Mouse (Mus musculus) liver, adult 2 months (tissue): ENCODE measurements around the gene 4933407L21Rik. TPM values are rescaled to one million over a fixed set of nuclear protein-coding genes. Genes with fewer than 3 reads are reported as not detected.

ENCODE experiments used
- DNase-seq: peaks from one replicate; pipeline ENCODE4 v3.0.0-alpha.2; 2011; ENCODE audit warnings: low read depth, low spot score; ENCODE audit errors: extremely low read depth
- H3K27ac ChIP-seq: fragments of 200-500 bp; replicated peaks from 2 replicates; pipeline ENCODE4 v1.5.1; 2012; ENCODE audit warnings: low read depth, mild to moderate bottlenecking, control low read depth, inconsistent platforms, low read length; ENCODE audit not compliant: insufficient read depth
- H3K27me3 ChIP-seq: fragments of 200-500 bp; 2 replicates; pipeline ENCODE4 v1.6.1; 2012; ENCODE audit warnings: mild to moderate bottlenecking, moderate library complexity, low read length, inconsistent platforms; ENCODE audit not compliant: control insufficient read depth, insufficient read depth
- H3K36me3 ChIP-seq: fragments of 200-500 bp; 2 replicates; pipeline ENCODE4 v1.6.1; 2012; ENCODE audit warnings: low read length, inconsistent platforms; ENCODE audit not compliant: control insufficient read depth, insufficient read depth
- H3K4me1 ChIP-seq: fragments of 200-500 bp; 2 replicates; pipeline ENCODE4 v1.6.1; 2011; ENCODE audit warnings: low read length; ENCODE audit not compliant: control insufficient read depth, insufficient read depth
- H3K4me3 ChIP-seq: fragments of 200-500 bp; 2 replicates; pipeline ENCODE4 v1.5.1; 2011; ENCODE audit warnings: low read depth, mild to moderate bottlenecking, control low read depth, low read length, moderate library complexity; ENCODE audit not compliant: insufficient read depth
- H3K79me2 ChIP-seq: fragments of 200-500 bp; 2 replicates; pipeline ENCODE4 v1.6.1; 2012; ENCODE audit warnings: inconsistent platforms, mild to moderate bottlenecking, low read length, moderate library complexity; ENCODE audit not compliant: control insufficient read depth, insufficient read depth
- H3K9ac ChIP-seq: fragments of 200-500 bp; 2 replicates; pipeline ENCODE4 v1.6.1; 2012; ENCODE audit warnings: low read depth, mild to moderate bottlenecking, control low read depth, inconsistent platforms, low read length
- CTCF ChIP-seq: fragments of 200-500 bp; IDR thresholded peaks from 2 replicates; pipeline ENCODE4 v1.5.1; 2011; ENCODE audit warnings: low read depth, low read length, control low read depth
- POLR2A ChIP-seq: fragments of 200-500 bp; IDR thresholded peaks from 2 replicates; pipeline ENCODE4 v1.6.1; 2011; ENCODE audit warnings: low read length, control low read depth; ENCODE audit not compliant: insufficient read depth; ENCODE audit errors: extremely low read depth
- WGBS: fragments of 180-500 bp; shearing (Covaris S2); methylation state at CpG from one replicate; pipeline ENCODE4 v1.1.7; 2018; 5-methylcytosine and 5-hydroxymethylcytosine counted together
- polyA plus RNA-seq: library from polyadenylated mRNA; depleted of rRNA; stranded (reverse); fragments of >200 nt; gene quantifications from 2 replicates; pipeline ENCODE4 v1.2.3, GENCODE M21; 2012
- total RNA-seq: library from RNA; depleted of rRNA; stranded (reverse); fragments of >200 nt; gene quantifications from 2 replicates; pipeline ENCODE4 v1.2.3, GENCODE M21; 2014

Gene 4933407L21Rik
- total and polyA plus RNA-seq, 2 experiments: not detected

- Histone ChIP-seq H3K4me1 (no peaks in the 10 kb centered on the region), H3K9ac (no peak overlapping the region), H3K4me3 (no peak overlapping the region), H3K79me2 (no peaks in the 10 kb centered on the region), H3K27ac (no peak overlapping the region), H3K27me3 (no peaks in the 10 kb centered on the region), H3K36me3 (no peaks in the 10 kb centered on the region)
- TF ChIP-seq CTCF (no peak), POLR2A (no peak)
- DNase-seq: no peak
- 92% methylated on average over 1 of the region's 1 CpGs for WGBS
Observed at GRCm38 (mm10) chr1:85969519-85969918, 41.2 kb downstream of the 4933407L21Rik start.

- Histone ChIP-seq H3K9ac (no peak overlapping the region), H3K27me3 (no peaks in the 10 kb centered on the region), H3K4me1 (no peaks in the 10 kb centered on the region), H3K79me2 (no peaks in the 10 kb centered on the region), H3K27ac (no peak overlapping the region), H3K36me3 (no peaks in the 10 kb centered on the region), H3K4me3 (no peak overlapping the region)
- TF ChIP-seq POLR2A: no peak
- TF ChIP-seq CTCF: no peak
- DNase-seq: no peak
- WGBS: 95% methylated on average over 3 of the region's 3 CpGs
Observed at GRCm38 (mm10) chr1:85971070-85971469, 42.8 kb downstream of the 4933407L21Rik start.

DNA sequence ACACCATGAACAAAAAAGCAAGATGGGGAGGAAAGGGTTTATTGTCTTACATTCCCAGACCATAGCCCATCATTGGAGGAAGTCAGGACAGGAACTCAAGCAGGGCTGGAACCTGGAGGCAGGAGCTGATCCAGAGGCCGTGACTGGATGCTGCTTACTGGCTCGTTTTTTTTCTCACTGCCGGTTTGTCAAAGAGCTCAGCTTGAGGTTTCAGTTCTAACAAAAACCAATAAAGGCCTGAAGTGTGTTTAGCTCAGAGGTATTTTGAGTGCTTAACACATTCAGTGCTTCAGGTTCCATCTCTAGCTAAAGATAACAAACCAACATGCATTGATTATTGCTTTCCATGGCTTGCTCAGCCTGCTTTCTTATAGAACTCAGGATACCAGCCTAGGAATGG, 44.1 kb downstream of the 4933407L21Rik start:
- no peaks in the 10 kb centered on the region for H3K27me3 ChIP-seq
- 64% methylated on average over 3 of the region's 3 CpGs for WGBS
- no peak overlapping the region for H3K27ac ChIP-seq
- H3K36me3 ChIP-seq: no peaks in the 10 kb centered on the region
- no peak overlapping the region for H3K9ac ChIP-seq
- no peak for TF ChIP-seq POLR2A
- no peak for TF ChIP-seq CTCF
- H3K4me3 ChIP-seq: no peak overlapping the region
- no peak for DNase-seq
- no peaks in the 10 kb centered on the region for H3K79me2 ChIP-seq
- H3K4me1 ChIP-seq: no peaks in the 10 kb centered on the region

- Histone ChIP-seq H3K36me3 (no peaks in the 10 kb centered on the region), H3K27ac (no peak overlapping the region), H3K27me3 (no peaks in the 10 kb centered on the region), H3K9ac (no peak overlapping the region), H3K4me1 (no peaks in the 10 kb centered on the region), H3K79me2 (no peaks in the 10 kb centered on the region), H3K4me3 (no peak overlapping the region)
- WGBS: 95% methylated on average over 2 of the region's 2 CpGs
- no peak for TF ChIP-seq POLR2A
- TF ChIP-seq CTCF: no peak
- DNase-seq: no peak
Observed at GRCm38 (mm10) chr1:85973468-85973877, 45.2 kb downstream of the 4933407L21Rik start.

- no peaks in the 10 kb centered on the region for H3K36me3 ChIP-seq
Observed at GRCm38 (mm10) chr1:85977709-85978108, 49.4 kb downstream of the 4933407L21Rik start.

DNA sequence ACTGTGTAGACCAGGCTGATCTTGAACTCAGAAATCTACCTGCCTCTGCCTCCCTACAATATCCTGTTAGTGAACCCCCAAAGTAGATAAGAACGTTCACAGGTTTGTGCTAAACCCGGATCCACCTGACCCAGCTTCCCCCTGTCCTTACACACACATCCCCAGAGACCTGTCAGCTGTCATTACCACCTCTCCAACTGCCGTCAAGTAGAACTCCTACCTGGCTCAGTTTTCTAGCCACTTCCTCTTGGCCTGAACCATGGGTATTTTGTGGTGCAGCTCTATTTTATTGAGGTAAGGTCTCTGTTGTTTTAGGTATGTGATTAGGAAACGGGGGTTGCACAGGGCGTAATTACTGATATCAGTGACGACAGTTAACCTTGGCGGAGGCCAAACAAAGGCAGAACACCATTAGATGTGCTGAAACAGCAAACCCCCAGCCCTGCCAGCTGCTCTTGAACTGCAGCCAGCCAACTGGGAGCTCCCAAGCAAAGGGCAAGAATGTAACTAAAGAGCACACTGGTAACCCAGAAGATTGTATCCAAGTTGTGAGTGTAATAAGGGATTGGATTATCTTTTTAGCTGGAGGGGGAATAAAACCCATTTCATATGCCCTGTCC, 53.6 kb downstream of the 4933407L21Rik start:
- peak; percentile 63 for DNase-seq
- 15% methylated on average over 7 of the region's 7 CpGs for WGBS

More at GRCm38 (mm10) chr1:85977709-85978108, 49.4 kb downstream of the 4933407L21Rik start:
- no peak overlapping the region for H3K4me3 ChIP-seq
- no peak for DNase-seq
- TF ChIP-seq CTCF (no peak), POLR2A (no peak)
- H3K4me1 ChIP-seq: 0 out of 2 replicates have a peak, but pooled peaks cover 2% of the 10 kb centered on the region
- WGBS: 76% methylated on average over 3 of the region's 3 CpGs
- no peaks in the 10 kb centered on the region for H3K27me3 ChIP-seq
- no peak overlapping the region for H3K9ac ChIP-seq
- H3K79me2 ChIP-seq: no peaks in the 10 kb centered on the region
- no peak overlapping the region for H3K27ac ChIP-seq

More for the DNA sequence above, 53.6 kb downstream of the 4933407L21Rik start:
- Histone ChIP-seq H3K4me1 (0 out of 2 replicates have a peak, but pooled peaks cover 2% of the 10 kb centered on the region), H3K36me3 (no peaks in the 10 kb centered on the region), H3K9ac (no peak overlapping the region), H3K79me2 (no peaks in the 10 kb centered on the region), H3K4me3 (no peak overlapping the region), H3K27me3 (no peaks in the 10 kb centered on the region), H3K27ac (no peak overlapping the region)
- TF ChIP-seq POLR2A: no peak
- TF ChIP-seq CTCF: no peak
